Mouse (Mus musculus): ENCODE data around the gene Ptprd. TPM values are rescaled to one million over a fixed set of nuclear protein-coding genes. Genes with fewer than 3 reads are reported as not detected.

Ptprd gene
- polyA plus RNA-seq, 1 experiment = 108 TPM

DNA sequence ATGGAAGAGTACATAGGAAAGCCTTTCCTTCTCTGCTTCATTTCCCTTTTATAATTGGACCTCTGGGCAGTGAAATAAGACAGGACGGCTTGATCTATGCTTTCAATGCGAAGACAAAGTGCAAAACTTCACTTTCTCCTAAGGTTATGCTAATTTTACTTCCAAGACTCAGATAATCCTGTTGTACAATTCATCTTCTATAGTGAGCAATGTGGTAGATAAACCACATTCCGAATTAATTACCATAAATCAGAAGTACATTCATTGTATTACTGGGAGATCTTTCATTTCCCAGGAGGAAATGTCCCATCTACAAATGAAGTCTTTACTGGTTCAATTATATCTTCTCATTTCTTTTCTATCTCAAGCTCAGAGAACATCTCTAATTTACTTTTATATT, 1346.2 kb downstream of the Ptprd start:
- Histone ChIP-seq H3K4me3 (replicated peaks; ENCODE audit: insufficient read depth, low read depth, low read length) (no peak overlapping the region), H3K27ac (ENCODE audit: insufficient read depth, low read length) (no peak overlapping the region), H3K27me3 (ENCODE audit: control insufficient read depth, insufficient read depth, low read length) (no peaks in the 10 kb centered on the region), H3K4me1 (ENCODE audit: control insufficient read depth, insufficient read depth, low read length) (no peaks in the 10 kb centered on the region)
- TF ChIP-seq POLR2A (IDR thresholded peaks at IDR 0.05; ENCODE audit: borderline replicate concordance, insufficient read depth, low read length) (no peak), CTCF (IDR thresholded peaks at IDR 0.05; ENCODE audit: borderline replicate concordance, insufficient read depth, low read depth, low read length) (no peak)
- WGBS = 80% methylated on average over 3 of the region's 3 CpGs
- DNase-seq = no peak

DNA sequence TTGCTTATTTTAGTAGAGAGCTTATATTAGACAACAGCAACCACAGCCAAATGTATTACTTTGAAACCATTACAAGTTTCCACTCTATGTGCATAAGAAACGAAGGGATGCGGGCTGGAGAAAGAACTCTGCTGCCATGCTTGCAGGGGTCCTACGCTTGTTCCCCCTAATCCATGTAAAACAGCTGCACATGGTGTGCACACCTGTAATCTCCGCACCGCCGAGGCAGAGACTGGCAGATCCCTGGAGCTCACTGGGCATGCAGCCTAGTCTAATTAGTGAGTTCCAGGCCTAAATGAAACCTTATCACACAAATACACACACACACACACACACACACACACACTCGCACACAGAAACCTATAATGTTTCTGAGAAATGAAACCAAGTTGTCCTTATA, 1365.5 kb downstream of the Ptprd start:
- Histone ChIP-seq H3K27me3 (ENCODE audit: control insufficient read depth, insufficient read depth, low read length) (no peaks in the 10 kb centered on the region), H3K27ac (ENCODE audit: insufficient read depth, low read length) (no peak overlapping the region), H3K4me3 (replicated peaks; ENCODE audit: insufficient read depth, low read depth, low read length) (no peak overlapping the region), H3K4me1 (ENCODE audit: control insufficient read depth, insufficient read depth, low read length) (no peaks in the 10 kb centered on the region)
- 33% methylated on average over 7 of the region's 7 CpGs for WGBS
- no peak for DNase-seq
- no peak for TF ChIP-seq CTCF (IDR thresholded peaks at IDR 0.05; ENCODE audit: borderline replicate concordance, insufficient read depth, low read depth, low read length)

DNA sequence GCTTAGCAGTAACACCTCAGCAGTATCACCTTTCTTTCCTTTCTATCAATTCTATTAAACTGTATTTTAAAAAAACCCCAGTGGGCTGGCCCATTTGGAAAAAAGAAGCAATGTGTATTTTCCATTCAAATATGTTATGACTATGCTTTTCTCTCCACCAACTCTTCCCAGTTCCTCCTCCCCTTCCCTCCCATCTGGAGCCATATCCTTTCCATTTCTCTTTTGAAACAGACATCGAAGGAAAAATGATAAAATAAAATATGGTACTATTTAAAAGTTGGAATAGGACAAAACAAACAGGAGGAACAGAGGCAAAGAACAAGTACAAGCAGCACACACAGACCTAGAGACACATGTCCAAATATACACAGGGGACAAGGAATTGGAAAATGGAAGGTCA, 1372.7 kb downstream of the Ptprd start:
- no peaks in the 10 kb centered on the region for H3K27me3 ChIP-seq (ENCODE audit: control insufficient read depth, insufficient read depth, low read length)
- no peaks in the 10 kb centered on the region for H3K4me1 ChIP-seq (ENCODE audit: control insufficient read depth, insufficient read depth, low read length)
- no peak for DNase-seq
- no peak overlapping the region for H3K27ac ChIP-seq (ENCODE audit: insufficient read depth, low read length)
- TF ChIP-seq POLR2A (IDR thresholded peaks at IDR 0.05; ENCODE audit: borderline replicate concordance, insufficient read depth, low read length) (no peak), CTCF (IDR thresholded peaks at IDR 0.05; ENCODE audit: borderline replicate concordance, insufficient read depth, low read depth, low read length) (no peak)
- H3K4me3 ChIP-seq (replicated peaks; ENCODE audit: insufficient read depth, low read depth, low read length) = no peak overlapping the region
- WGBS = 76% methylated on average over 1 of the region's 1 CpGs

DNA sequence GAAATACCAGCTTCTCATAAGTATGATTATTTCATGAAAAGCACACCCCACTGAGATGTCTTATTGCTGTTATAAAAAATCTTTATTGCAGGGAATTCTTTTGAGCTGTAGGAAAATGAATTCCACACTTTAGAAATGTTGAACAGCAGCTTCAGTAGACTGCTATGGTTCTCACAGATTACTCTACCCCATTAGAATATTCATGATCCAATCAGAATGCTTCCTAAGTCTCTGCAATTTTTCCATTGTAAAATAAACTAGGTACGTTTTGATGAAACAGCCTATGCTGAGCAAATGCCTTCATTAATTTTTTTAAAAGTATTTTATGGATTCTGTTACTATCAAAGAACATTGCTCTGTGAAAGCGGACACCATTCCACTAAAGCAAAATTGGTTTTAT, 1399.6 kb downstream of the Ptprd start:
- DNase-seq = no peak
- TF ChIP-seq CTCF (IDR thresholded peaks at IDR 0.05; ENCODE audit: borderline replicate concordance, insufficient read depth, low read depth, low read length) (no peak), POLR2A (IDR thresholded peaks at IDR 0.05; ENCODE audit: borderline replicate concordance, insufficient read depth, low read length) (no peak)
- WGBS = 77% methylated on average over 2 of the region's 2 CpGs
- Histone ChIP-seq H3K4me1 (ENCODE audit: control insufficient read depth, insufficient read depth, low read length) (no peaks in the 10 kb centered on the region), H3K4me3 (replicated peaks; ENCODE audit: insufficient read depth, low read depth, low read length) (no peak overlapping the region), H3K27me3 (ENCODE audit: control insufficient read depth, insufficient read depth, low read length) (no peaks in the 10 kb centered on the region), H3K27ac (ENCODE audit: insufficient read depth, low read length) (no peak overlapping the region)

DNA sequence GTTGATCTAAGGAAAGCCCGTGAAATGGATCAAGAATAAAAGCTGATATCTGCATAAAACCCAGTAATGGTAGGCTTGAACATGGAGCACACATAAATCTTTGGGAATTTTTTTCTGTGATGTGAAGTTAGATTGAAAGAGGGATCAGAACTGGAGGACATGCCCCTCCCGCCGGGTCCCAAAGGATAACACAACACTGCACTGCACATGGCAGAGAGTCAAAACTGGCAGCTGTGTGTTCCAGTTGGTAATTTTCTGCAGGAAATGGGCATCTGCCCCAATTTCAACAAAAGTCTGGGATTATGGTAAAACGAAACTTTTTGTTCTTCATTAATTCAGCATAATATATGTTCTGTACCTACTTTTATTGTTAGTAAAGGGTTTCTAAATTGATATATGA, 1409.1 kb downstream of the Ptprd start:
- 27% methylated on average over 4 of the region's 4 CpGs for WGBS
- H3K4me1 ChIP-seq (ENCODE audit: control insufficient read depth, insufficient read depth, low read length) = no peaks in the 10 kb centered on the region
- no peaks in the 10 kb centered on the region for H3K27me3 ChIP-seq (ENCODE audit: control insufficient read depth, insufficient read depth, low read length)
- no peak overlapping the region for H3K4me3 ChIP-seq (replicated peaks; ENCODE audit: insufficient read depth, low read depth, low read length)
- H3K27ac ChIP-seq (ENCODE audit: insufficient read depth, low read length) = no peak overlapping the region
- no peak for DNase-seq
- no peak for TF ChIP-seq CTCF (IDR thresholded peaks at IDR 0.05; ENCODE audit: borderline replicate concordance, insufficient read depth, low read depth, low read length)
- no peak for TF ChIP-seq POLR2A (IDR thresholded peaks at IDR 0.05; ENCODE audit: borderline replicate concordance, insufficient read depth, low read length)

DNA sequence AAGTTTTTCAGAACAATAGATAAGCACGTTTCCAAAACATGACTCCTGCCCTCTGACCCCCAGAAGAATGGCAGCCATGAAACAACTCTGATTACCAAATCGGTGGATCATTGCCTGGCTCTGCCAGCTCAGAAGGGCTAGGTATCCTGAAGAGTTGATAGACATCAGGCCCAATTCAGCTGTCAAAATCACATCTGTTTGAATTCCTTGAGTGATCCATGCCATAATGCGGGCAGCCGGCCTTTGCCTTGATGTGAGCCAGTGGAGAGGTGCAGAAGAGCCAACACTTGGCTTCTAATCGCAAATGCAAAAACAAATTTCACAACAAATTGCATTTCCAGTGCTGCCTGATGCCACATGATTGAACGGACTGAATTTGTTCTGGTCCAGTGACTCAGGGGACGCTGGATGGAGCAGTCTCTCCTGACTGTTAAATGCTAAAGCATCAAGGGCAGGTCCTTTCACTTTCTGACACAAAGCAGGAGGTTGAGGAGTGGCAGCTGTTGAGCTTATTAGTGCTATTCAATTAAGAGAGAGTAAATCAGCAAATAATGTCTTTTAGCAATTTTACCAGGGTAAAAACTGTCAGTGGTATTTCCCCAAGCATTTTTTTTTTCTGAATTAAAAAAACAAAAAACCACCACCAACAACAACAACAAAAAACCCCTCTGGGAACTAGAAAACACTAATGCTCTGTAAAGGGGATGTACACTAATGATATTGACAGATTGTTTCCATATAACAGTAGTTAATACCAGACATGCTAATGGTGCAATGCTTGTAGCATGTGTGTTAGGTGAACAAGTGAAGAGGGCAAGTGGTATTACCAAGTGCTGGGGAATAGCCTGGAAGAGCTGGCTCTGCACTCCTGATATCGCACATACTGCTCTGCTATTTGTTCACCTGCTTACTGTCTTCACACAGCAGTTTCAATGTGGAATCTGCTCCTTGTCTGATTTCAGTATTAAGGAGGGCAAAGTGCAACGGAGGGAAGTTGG, 1413.5 kb downstream of the Ptprd start:
- TF ChIP-seq CTCF (IDR thresholded peaks at IDR 0.05; ENCODE audit: borderline replicate concordance, insufficient read depth, low read depth, low read length) (no peak), POLR2A (IDR thresholded peaks at IDR 0.05; ENCODE audit: borderline replicate concordance, insufficient read depth, low read length) (no peak)
- no peak for DNase-seq
- Histone ChIP-seq H3K4me3 (replicated peaks; ENCODE audit: insufficient read depth, low read depth, low read length) (no peak overlapping the region), H3K27ac (ENCODE audit: insufficient read depth, low read length) (no peak overlapping the region), H3K4me1 (ENCODE audit: control insufficient read depth, insufficient read depth, low read length) (no peaks in the 10 kb centered on the region), H3K27me3 (ENCODE audit: control insufficient read depth, insufficient read depth, low read length) (no peaks in the 10 kb centered on the region)
- 31% methylated on average over 9 of the region's 9 CpGs for WGBS

DNA sequence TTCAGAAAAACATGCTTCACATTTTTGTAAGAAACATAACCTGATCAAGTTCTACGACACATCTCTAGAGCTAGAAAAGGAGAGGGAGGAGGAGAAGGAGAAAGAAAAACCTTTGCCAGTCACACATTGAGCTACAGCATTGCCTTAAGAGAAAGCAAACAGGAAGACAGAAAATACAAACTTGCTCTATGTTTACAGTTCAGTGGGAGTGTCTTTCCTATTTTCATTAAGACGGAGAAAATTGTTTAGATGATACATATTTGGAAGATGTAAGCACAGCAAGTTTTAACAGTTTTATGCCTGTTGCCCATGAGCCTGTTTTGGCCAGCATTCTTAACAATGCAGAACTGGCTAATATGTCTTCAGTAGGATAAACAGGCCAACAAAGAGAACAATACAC, 1426.4 kb downstream of the Ptprd start:
- no peaks in the 10 kb centered on the region for H3K4me1 ChIP-seq (ENCODE audit: control insufficient read depth, insufficient read depth, low read length)
- no peak for TF ChIP-seq POLR2A (IDR thresholded peaks at IDR 0.05; ENCODE audit: borderline replicate concordance, insufficient read depth, low read length)
- no peak overlapping the region for H3K4me3 ChIP-seq (replicated peaks; ENCODE audit: insufficient read depth, low read depth, low read length)
- H3K27me3 ChIP-seq (ENCODE audit: control insufficient read depth, insufficient read depth, low read length) = no peaks in the 10 kb centered on the region
- H3K27ac ChIP-seq (ENCODE audit: insufficient read depth, low read length) = no peak overlapping the region
- WGBS = 85% methylated on average over 2 of the region's 2 CpGs
- no peak for DNase-seq

DNA sequence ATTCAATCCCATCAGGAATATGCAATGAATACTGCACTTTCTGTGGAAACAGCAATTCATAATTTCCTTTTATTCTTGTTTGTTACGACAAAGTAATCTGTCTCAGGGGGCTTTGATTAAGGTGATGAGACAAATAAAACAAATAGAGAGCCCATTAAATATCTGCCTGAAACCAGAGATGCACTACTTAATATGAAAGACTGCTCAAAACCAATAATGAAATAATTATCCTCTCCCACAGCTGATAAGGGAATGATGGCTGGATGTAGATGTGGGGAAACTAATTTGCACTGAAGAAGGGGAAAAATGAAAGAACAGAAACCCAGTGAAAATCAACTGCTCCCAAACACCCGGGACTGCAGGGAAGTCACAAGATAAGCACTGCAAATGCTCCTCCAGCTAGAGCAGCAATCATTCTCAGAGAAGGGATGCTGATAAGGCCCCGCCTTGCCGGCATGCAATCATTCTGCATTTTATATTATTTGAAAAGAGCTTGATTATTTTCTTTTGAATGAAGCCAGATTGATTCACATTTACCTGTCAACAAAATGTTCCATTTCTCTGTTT, 1432.1 kb downstream of the Ptprd start:
- no peak overlapping the region for H3K27ac ChIP-seq (ENCODE audit: insufficient read depth, low read length)
- TF ChIP-seq CTCF (IDR thresholded peaks at IDR 0.05; ENCODE audit: borderline replicate concordance, insufficient read depth, low read depth, low read length) (no peak), POLR2A (IDR thresholded peaks at IDR 0.05; ENCODE audit: borderline replicate concordance, insufficient read depth, low read length) (no peak)
- H3K4me3 ChIP-seq (replicated peaks; ENCODE audit: insufficient read depth, low read depth, low read length) = no peak overlapping the region
- H3K4me1 ChIP-seq (ENCODE audit: control insufficient read depth, insufficient read depth, low read length) = no peaks in the 10 kb centered on the region
- H3K27me3 ChIP-seq (ENCODE audit: control insufficient read depth, insufficient read depth, low read length) = no peaks in the 10 kb centered on the region
- WGBS = 82% methylated on average over 4 of the region's 4 CpGs
- DNase-seq = no peak
